34 mouse cellular contexts compared by ENCODE assay signal in genomic region chr10:70616377-70616776, GRCm38 (mm10). TPM values are rescaled to one million over a fixed set of nuclear protein-coding genes. Genes with fewer than 3 reads are reported as not detected.
"Had no signal": no experiment of that assay in that cellular context is flagged by ENCODE, and none has a peak within 500 bp of the region (broad histone marks: within the 10 kb centered on the region; RNA-seq: fewer than 3 reads in every experiment).

No protein-coding gene starts in this region.

- H3K36me3 ChIP-seq: limb, embryonic 10.5 days; limb, embryonic 12.5 days; limb, embryonic 13.5 days; limb, embryonic 15.5 days; liver, embryonic 12.5 days; liver, embryonic 13.5 days; liver, embryonic 15.5 days; lung, embryonic 15.5 days; midbrain, embryonic 10.5 days; midbrain, embryonic 12.5 days; midbrain, embryonic 13.5 days; midbrain, embryonic 15.5 days; neural tube, embryonic 12.5 days had no signal

- H3K9me3 ChIP-seq: limb, embryonic 10.5 days; limb, embryonic 12.5 days; limb, embryonic 13.5 days; limb, embryonic 15.5 days; liver, embryonic 12.5 days; liver, embryonic 13.5 days; liver, embryonic 15.5 days; lung, embryonic 15.5 days; midbrain, embryonic 10.5 days; midbrain, embryonic 12.5 days; midbrain, embryonic 13.5 days; midbrain, embryonic 15.5 days; neural tube, embryonic 12.5 days had no signal

- H3K9ac ChIP-seq: limb, embryonic 12.5 days; limb, embryonic 13.5 days; limb, embryonic 15.5 days; liver, embryonic 12.5 days; liver, embryonic 13.5 days; liver, embryonic 14.5 days; liver, embryonic 15.5 days; liver, postnatal 0 days; lung, embryonic 14.5 days; lung, embryonic 15.5 days; midbrain, embryonic 12.5 days; midbrain, embryonic 13.5 days; midbrain, embryonic 15.5 days; neural tube, embryonic 12.5 days had no signal

- H3K4me1 ChIP-seq: limb, embryonic 10.5 days; limb, embryonic 12.5 days; limb, embryonic 13.5 days; limb, embryonic 15.5 days; liver, embryonic 12.5 days; liver, embryonic 13.5 days; liver, embryonic 15.5 days; lung, embryonic 15.5 days; megakaryocyte, embryonic 14.5 days; midbrain, embryonic 10.5 days; midbrain, embryonic 12.5 days; midbrain, embryonic 13.5 days; midbrain, embryonic 15.5 days; neural tube, embryonic 12.5 days had no signal

- H3K4me3 ChIP-seq: limb, embryonic 10.5 days; limb, embryonic 12.5 days; limb, embryonic 13.5 days; limb, embryonic 15.5 days; liver, embryonic 12.5 days; liver, embryonic 13.5 days; liver, embryonic 15.5 days; lung, embryonic 15.5 days; megakaryocyte, embryonic 14.5 days; midbrain, embryonic 10.5 days; midbrain, embryonic 12.5 days; midbrain, embryonic 13.5 days; midbrain, embryonic 15.5 days; myocyte; neural tube, embryonic 12.5 days had no signal

- ATAC-seq: liver, embryonic 12.5 days; liver, postnatal 0 days; lung, postnatal 0 days; midbrain, embryonic 13.5 days; midbrain, embryonic 15.5 days; midbrain, embryonic 16.5 days had no signal

- H3K27ac ChIP-seq: limb, embryonic 10.5 days; limb, embryonic 12.5 days; limb, embryonic 13.5 days; limb, embryonic 15.5 days; liver, embryonic 12.5 days; liver, embryonic 13.5 days; liver, embryonic 14.5 days; liver, embryonic 15.5 days; lung, embryonic 15.5 days; macrophage; midbrain, embryonic 10.5 days; midbrain, embryonic 12.5 days; midbrain, embryonic 13.5 days; midbrain, embryonic 15.5 days; neural tube, embryonic 12.5 days had no signal

- DNase-seq: left cerebral cortex, postnatal 4 days; liver; liver, embryonic 13.5 days; liver, postnatal 0 days; lung, adult 18-20 months; lung, adult 2 months; lung, embryonic 14.5 days; lung, postnatal 10 days; lung, postnatal 14 days; lung, postnatal 36 days; lung, postnatal 4 days; midbrain, embryonic 14.5 days had no signal

RNA-seq across cellular contexts. Expression of gene Phyhipl, which starts 39.4 kb away (rescaled TPM):
- total RNA-seq: liver, adult 2 months; megakaryocyte progenitor cell, adult 5-6 weeks; megakaryocyte, adult 5-6 weeks; megakaryocyte-erythroid progenitor cell, adult 5-6 weeks had no signal
